ENCODE assay signal across 9 mouse cellular contexts in the genomic region with DNA sequence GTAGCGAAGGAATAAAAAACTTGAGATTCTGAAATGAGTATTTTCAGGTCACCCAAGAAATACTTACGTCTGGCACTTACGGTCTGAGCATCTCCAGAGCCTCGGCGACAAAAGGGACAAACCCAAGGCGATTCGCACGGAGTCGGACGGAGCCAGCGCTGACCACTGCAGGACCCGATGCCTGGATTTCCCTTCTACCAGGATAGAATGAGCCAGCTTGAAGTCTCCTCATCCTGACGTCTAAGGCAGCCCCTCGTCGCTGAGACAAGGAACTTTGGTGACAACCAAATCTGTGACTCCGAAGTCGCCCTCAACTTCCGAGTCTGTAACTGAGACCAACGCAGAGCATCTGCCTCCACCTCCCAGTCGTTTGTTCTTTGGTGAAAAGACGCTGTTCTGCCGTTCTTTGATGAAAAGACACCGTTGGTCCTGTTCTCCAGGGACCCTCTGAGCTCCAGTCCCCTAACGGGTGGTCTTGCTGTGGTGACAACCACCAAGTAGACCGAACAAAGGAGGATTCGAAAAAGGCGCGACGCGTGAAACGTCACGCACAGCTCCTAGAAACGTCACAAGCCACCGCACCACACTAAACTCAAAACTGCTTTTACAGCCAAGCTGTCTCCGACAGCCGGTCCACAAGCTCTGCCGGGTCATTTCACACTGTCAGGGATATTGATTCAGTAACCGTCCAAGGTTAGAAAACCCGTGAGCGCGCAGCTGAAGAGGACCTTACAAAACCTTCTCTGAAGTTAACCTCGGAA. TPM values are rescaled to one million over a fixed set of nuclear protein-coding genes. Genes with fewer than 3 reads are reported as not detected.
DNase-seq lines count a peak whose midpoint lies in the region; ATAC-seq lines count a peak whose summit lies in the region.
"Had no signal": no experiment of that assay in that cellular context is flagged by ENCODE, and none has a peak within 500 bp of the region (broad histone marks: within the 10 kb centered on the region; RNA-seq: fewer than 3 reads in every experiment).

No protein-coding gene starts in this region.

- WGBS in forebrain, embryonic 12.5 days = 1% methylated on average over 42 of the region's 42 CpGs
- 2% methylated on average over 42 of the region's 42 CpGs for WGBS in stomach, embryonic 14.5 days

- no peak overlapping the region for H3K27ac ChIP-seq in forebrain, embryonic 12.5 days
- H3K27ac ChIP-seq in stomach, embryonic 14.5 days (ENCODE audit: low read length) = no peak overlapping the region

- peaks cover 37% of the 10 kb centered on the region for H3K4me1 ChIP-seq in megakaryocyte, embryonic 14.5 days
- H3K4me1 ChIP-seq in forebrain, embryonic 12.5 days = peaks cover 18% of the 10 kb centered on the region
- peaks cover 16% of the 10 kb centered on the region; the same call in 1 of the 2 replicates for H3K4me1 ChIP-seq in stomach, embryonic 14.5 days (ENCODE audit: control insufficient read depth, insufficient read depth, low read length)

- H3K9me3 ChIP-seq in megakaryocyte, embryonic 14.5 days = peaks cover 5% of the 10 kb centered on the region; the same call in 1 of the 2 replicates
- no peaks in the 10 kb centered on the region for H3K9me3 ChIP-seq in forebrain, embryonic 12.5 days
- no peaks in the 10 kb centered on the region for H3K9me3 ChIP-seq in stomach, embryonic 14.5 days (ENCODE audit: control insufficient read depth, low read depth, low read length)

- peak overlapping the region; percentile 82 for H3K4me2 ChIP-seq in forebrain, embryonic 12.5 days
- peak overlapping the region; percentile 69 for H3K4me2 ChIP-seq in stomach, embryonic 14.5 days (replicated peaks; ENCODE audit: low read depth, low read length)

- H3K9ac ChIP-seq in forebrain, embryonic 12.5 days = peak overlapping the region; percentile 54
- no peak overlapping the region for H3K9ac ChIP-seq in stomach, embryonic 14.5 days (replicated peaks; ENCODE audit: low read depth, low read length)

- H3K4me3 ChIP-seq in megakaryocyte, embryonic 14.5 days (replicated peaks) = peak overlapping the region; percentile 81
- peak overlapping the region; percentile 48 for H3K4me3 ChIP-seq in forebrain, embryonic 12.5 days (replicated peaks)
- peak overlapping the region; percentile 36 for H3K4me3 ChIP-seq in stomach, embryonic 14.5 days (ENCODE audit: low read depth, low read length)

- peak; percentile 4 for DNase-seq in liver
- no peak for DNase-seq in urinary bladder, postnatal 25 days (ENCODE audit: low spot score)
- DNase-seq in adrenal gland, postnatal 14 days = no peak
- DNase-seq: lung, adult 2 months had no signal

- H3K27me3 ChIP-seq in megakaryocyte, embryonic 14.5 days (replicated peaks) = peaks cover 61% of the 10 kb centered on the region
- peaks cover 81% of the 10 kb centered on the region for H3K27me3 ChIP-seq in forebrain, embryonic 12.5 days
- peaks cover 25% of the 10 kb centered on the region; the same call in 1 of the 2 replicates for H3K27me3 ChIP-seq in stomach, embryonic 14.5 days (ENCODE audit: control insufficient read depth, insufficient read depth, low read length)

- no peaks in the 10 kb centered on the region for H3K36me3 ChIP-seq in megakaryocyte, embryonic 14.5 days (replicated peaks; ENCODE audit: low read length)
- no peaks in the 10 kb centered on the region for H3K36me3 ChIP-seq in forebrain, embryonic 12.5 days (replicated peaks)
- no peaks in the 10 kb centered on the region for H3K36me3 ChIP-seq in stomach, embryonic 14.5 days (ENCODE audit: control insufficient read depth, insufficient read depth, low read length)

- no peak for ATAC-seq in megakaryocyte, adult 5-6 weeks (ENCODE audit: poor library complexity, severe bottlenecking)
- ATAC-seq in forebrain, embryonic 12.5 days (ENCODE audit: low FRiP score) = peak; percentile 30; the same call in 1 of the 2 replicates
- ATAC-seq in stomach, embryonic 14.5 days (ENCODE audit: insufficient number of reproducible peaks, insufficient read depth, low FRiP score, low read depth) = no peak
- ATAC-seq in cerebellum, adult (ENCODE audit: insufficient number of reproducible peaks, low FRiP score, low TSS enrichment) = no peak

RNA-seq across cellular contexts. Expression of gene Zfp322a, which starts 55.9 kb away (rescaled TPM):
- 0.07 TPM in 1 of 2 replicates, not detected in the other for polyA plus RNA-seq in megakaryocyte, embryonic 14.5 days (2012; ENCODE audit: insufficient read depth, low replicate concordance)
- 18.8 and 20.3 TPM in 2 replicates for total RNA-seq in megakaryocyte, adult 5-6 weeks (2015)
- total RNA-seq in megakaryocyte, adult 5-6 weeks (2017) = 39.8 and 46.7 TPM in 2 replicates
- polyA plus RNA-seq in forebrain, embryonic 12.5 days (2016; fragmentation: Nextera tagmentation; extraction: Ambion mirVana) = 64.1 and 65.6 TPM in 2 replicates
- polyA plus RNA-seq in stomach, embryonic 14.5 days (2014; fragmentation: Nextera tagmentation; extraction: Ambion mirVana) = 44.3 and 49.8 TPM in 2 replicates
- total RNA-seq in adrenal gland, postnatal 14 days (2021) = 20.6 and 26.1 TPM in 2 replicates

Comparison
In these comparisons a context has a peak if more than half of its experiments do, and no peak if none do; other contexts are left out.
1. RNA of gene Zfp322a, which starts 55.9 kb away (polyA plus RNA-seq): 64.1 to 65.6 TPM in forebrain, embryonic 12.5 days and 44.3 to 49.8 TPM in stomach, embryonic 14.5 days; 0.07 TPM in megakaryocyte, embryonic 14.5 days; every median in the first group is over 10 times any median in the second.
2. Peak in every context shown above with its lines, with median percentiles within 50 percentile points of each other: H3K4me3 ChIP-seq.